Mouse (Mus musculus) adrenal gland, postnatal 14 days (tissue): ENCODE results near the gene Satb2. TPM values are rescaled to one million over a fixed set of nuclear protein-coding genes. Genes with fewer than 3 reads are reported as not detected.
A peak's percentile ranks its signal among the peaks of the same experiment; 100 is the strongest.

Experiments used
- DNase-seq: peaks from one replicate; pipeline ENCODE4 v3.0.0; 2021; ENCODE audit warnings: mixed read lengths
- total RNA-seq: library from RNA; stranded (reverse); gene quantifications from 2 replicates; pipeline ENCODE4 v1.2.3, GENCODE M21; 2021

The Satb2 gene
- total RNA-seq, 1 experiment from 2014 or later = 1.6 TPM

GRCm38 (mm10) chr1:56973593-56973950, 4.9 kb downstream of the Satb2 start:
- no peak for DNase-seq

GRCm38 (mm10) chr1:56972950-56973592, 5.4 kb downstream of the Satb2 start:
- peak; percentile 93 for DNase-seq

DNA sequence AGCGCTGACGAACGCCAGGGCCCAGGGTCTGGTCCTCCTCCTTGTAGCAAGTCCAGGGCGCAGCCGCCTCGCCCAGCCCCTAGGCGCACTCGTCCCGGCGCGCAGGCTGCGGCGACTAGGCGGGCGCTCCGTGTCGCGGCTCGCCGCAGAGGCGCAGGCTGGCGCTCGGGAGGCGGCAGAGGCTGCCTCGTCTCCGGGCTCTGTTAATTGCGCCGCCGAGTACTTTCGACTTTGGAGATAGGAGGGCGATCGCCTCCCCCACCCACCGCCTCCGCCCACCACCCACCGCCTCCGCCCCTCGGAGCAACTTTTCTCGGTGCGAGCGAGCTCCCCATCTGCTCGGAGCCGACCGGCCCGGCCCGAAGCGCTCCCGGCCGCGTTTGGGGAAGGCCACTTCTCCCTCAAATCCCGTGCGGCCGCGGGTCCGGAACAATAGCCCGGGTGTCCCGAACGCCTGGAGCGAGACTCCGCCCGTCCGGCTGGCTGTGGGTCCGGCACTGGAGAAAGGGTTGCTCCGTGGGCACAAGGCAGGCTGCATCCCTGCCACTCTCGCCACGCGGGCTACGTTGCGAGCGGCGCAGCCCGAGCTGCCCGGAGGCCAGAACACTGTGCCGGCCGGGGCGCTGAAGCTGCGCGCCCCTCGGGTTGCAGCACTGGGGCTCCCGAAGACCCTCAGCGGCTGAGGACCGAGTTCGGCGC, 6.0 kb downstream of the Satb2 start:
- peak; percentile 66 for DNase-seq

DNA sequence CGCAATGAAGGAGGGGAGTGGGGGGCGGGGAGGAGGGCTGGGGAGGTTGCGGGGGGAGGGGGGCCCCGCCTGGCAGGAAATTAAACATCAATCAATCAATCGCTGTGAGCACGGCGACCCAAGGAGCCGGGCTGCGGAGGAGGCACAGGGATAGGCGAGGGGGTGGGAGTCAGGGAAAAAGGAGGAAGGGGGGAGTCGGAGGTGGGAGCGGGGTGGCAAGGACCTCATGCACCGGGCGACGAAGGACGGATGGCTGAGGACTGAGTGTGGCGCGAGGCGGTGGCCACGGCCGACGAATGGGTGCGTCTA, 6.6 kb downstream of the Satb2 start:
- no peak for DNase-seq

GRCm38 (mm10) chr1:56971441-56971861, 7.0 kb downstream of the Satb2 start:
- DNase-seq = peak; percentile 36

- DNase-seq = no peak
Observed at GRCm38 (mm10) chr1:56970740-56971141, 7.7 kb downstream of the Satb2 start.

- DNase-seq = peak; percentile 34
Observed at GRCm38 (mm10) chr1:56969364-56970360, 8.8 kb downstream of the Satb2 start.

GRCm38 (mm10) chr1:56965879-56966579, 12.4 kb downstream of the Satb2 start:
- DNase-seq = no peak

GRCm38 (mm10) chr1:56964493-56964892, 14.0 kb downstream of the Satb2 start:
- no peak for DNase-seq

DNA sequence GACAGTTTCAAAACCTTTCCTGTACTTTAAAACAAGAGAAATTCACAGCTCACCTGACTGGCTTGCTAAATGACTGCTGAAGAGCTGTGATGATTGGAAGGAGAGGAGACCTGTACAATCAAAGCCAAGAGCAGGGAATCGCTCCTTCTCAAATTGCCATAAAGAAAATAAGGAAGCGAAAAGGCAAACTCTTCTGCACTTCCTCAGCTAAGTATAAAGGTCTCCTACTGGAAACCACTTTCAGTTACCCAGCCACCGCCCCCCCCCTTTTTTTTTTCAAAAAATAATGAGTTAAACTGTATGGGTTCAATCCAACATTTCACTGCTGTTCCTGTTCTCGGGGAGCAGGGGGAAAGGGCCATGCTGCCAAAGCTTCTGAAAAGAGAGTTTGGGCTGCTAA, 15.2 kb downstream of the Satb2 start:
- DNase-seq = no peak

DNA sequence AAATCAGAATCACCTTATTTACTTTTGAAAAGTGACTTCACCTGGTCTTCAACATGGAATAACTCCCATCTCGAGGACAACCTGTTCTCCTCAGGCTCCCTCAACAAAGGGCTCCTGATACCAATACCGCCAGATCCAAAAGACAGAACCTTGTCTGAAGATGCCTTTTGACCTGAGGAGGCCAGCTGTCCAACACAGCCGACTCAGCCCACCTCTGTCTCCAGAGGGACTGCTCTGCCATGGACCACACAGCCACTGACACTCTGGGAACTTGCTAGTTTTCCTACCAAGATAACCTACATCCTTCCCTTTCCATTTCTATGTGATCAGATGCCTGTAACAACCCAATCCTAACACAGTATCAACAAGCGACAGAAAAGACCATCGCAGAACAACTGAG, 19.5 kb downstream of the Satb2 start:
- DNase-seq = no peak

GRCm38 (mm10) chr1:56957942-56958341, 20.5 kb downstream of the Satb2 start:
- DNase-seq = no peak

DNA sequence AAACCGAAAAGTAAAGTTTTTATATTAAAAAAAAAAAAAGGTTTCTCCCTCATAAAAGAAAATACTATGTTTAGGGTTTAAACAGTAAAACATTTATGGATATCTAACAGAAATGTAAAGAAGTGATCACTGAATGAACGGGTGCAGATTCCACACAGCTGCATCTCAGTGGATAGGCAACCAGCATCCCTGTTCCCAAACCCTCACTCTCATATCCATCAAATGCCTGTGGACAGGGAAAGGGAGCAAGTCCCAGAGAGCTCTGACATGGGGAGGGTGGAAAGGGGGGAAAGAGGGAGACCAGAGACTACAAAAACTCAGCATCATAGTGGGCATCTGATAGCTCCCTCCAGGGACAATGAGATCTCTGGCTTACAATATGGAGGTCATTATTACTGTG, 21.6 kb downstream of the Satb2 start:
- no peak for DNase-seq

- no peak for DNase-seq
Observed at GRCm38 (mm10) chr1:56955739-56956085, 22.7 kb downstream of the Satb2 start.

GRCm38 (mm10) chr1:56955055-56955738, 23.3 kb downstream of the Satb2 start:
- DNase-seq = no peak

DNA sequence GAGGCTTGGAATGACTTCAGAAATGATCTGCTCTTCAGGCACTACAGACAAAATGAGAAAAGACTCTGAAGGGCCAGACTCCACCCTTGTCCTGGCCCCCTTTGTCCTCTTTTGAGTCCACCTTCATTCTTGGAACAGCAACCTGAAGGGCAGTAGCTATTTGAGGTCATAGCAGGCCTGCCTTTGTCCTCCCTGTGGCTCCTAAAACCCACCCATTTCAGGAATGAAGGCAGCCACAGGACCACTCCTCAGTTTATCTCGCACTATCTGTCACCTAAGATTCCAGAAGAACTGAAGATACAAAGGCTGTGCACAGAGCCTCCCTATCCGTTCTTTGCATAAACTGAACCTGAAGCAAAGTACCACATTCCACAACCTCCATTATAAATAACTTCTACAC, 24.9 kb downstream of the Satb2 start:
- no peak for DNase-seq

DNA sequence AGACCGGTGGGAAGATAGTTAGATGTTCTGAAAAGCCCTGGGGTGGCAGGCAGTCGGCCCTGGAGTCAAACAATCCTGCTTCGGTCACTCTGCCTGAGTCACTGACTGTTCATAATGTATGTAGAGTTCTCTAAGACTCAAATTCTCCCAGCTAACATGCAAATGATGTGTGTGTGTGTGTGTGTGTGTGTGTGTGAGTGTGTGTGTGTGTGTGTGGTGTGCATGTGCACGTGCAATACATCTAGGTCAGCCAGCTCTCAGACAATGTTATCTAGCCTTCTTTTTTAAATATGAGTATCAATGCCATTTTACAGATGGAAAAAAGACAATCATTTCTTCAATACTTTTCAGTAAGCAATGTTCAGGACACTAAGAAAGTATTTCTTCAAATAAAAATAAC, 26.5 kb downstream of the Satb2 start:
- no peak for DNase-seq

DNA sequence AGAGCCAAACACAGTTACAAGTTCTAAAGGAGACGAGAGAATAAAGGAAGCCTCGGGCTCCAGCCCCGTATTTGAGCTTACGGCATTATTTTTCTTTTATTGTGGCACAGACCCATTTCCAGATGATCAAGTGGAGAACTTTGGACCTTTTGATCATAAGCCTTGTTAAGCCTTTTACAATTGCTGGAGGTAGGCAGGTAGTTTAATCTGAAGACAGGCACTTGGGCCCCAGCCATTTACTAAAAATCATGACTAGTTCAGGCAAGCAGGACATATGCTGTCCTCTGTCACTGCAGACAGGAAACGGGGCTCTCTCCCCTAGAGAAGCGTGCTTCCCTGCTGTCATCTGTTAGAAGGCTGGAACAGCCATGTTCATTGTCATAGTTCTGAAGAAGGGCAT, 26.9 kb downstream of the Satb2 start:
- DNase-seq = no peak

DNA sequence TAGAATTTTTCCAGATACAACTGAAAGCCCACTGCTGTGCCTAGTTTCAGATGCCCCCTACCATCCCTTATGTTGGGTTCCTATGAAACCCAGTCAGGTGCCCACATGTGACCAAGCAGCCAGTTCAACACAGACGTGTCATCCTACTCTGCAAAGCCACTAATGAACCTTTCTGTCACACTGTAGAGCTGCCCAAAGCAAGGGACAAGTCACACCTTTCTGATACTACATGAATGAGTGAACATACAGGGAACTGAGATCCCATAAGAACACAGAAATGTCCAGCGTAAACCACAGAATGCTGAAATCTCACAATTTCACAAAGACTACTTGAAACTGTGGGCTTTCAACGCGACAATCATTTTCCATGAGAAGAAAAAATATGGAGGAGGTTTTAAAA, 39.0 kb downstream of the Satb2 start:
- no peak for DNase-seq

DNA sequence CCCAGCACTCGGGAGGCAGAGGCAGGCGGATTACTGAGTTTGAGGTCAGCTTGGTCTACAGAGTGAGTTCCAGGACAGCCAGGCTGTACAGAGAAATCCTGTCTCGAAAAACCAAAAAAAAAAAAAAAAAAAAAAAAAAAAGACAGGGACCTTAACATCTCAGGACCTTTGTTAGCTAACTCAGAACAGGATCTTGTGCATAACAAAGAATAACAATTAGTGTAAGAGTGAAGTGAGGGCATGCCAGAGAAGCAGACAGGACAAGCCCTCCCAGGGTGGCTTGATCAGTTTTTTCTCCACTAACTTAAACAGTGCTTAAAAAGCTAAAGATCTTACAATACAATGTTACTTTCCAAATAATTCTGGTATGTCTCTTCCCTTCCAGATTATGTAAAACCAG, 40.0 kb downstream of the Satb2 start:
- DNase-seq = no peak

DNA sequence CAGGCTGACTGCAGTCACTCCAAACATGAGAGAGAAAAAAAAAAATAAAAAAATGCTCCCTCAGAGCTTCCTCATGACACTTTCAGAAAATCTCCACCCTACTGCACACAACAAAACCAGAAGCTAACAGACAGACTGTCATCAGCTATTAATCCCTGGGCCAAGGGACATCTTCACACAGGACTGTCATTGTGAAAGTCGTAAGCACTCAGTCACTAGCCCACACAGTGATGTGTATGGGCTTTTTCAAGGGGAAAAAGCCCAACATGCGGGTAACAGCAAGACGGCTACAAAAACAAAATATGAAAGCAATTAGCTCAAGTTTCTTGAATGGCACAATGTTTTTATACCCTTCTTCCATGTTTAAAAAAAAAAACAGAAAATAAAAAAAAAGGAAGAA, 41.9 kb downstream of the Satb2 start:
- DNase-seq = no peak

DNA sequence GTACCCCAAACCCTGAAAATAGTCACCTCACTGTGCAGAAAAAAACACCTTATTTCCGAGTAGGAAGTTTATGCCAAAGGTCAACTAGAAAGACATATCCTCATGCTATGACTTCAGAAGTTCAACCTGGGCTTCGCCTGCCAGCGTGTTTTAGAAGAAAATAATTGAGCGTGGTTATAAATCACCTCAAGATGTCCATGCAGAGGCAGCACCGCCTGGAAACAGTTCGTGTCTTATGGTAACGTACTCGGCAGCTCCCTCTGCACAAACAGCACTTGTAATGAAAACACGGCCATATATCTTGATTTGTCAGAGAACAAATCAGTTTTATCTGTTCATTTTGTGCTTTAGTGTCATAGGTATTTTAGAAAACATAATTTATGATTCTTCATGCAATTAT, 44.6 kb downstream of the Satb2 start:
- no peak for DNase-seq
